Mouse (Mus musculus) kidney, adult 9 months (tissue): ENCODE data around the gene Brd1.
"Not testable (repeated sequence)": the region's sequence is repeated elsewhere in the genome, so short reads cannot be mapped to it uniquely, and the experiment has no call there.

Experiments used
- DNase-seq: peaks from one replicate; pipeline ENCODE4 v3.0.0; 2022

The Brd1 gene

GRCm38 (mm10) chr15:88733834-88734571 is at the start of gene Brd1:
TSS of gene Brd1 (minus strand) at chr15:88734233.
- DNase-seq: peak; percentile 74

GRCm38 (mm10) chr15:88774630-88775029 is 40.6 kb upstream of the Brd1 start:
- not testable (repeated sequence) for DNase-seq

GRCm38 (mm10) chr15:88768537-88768936 is 34.5 kb upstream of the Brd1 start:
- no peak for DNase-seq

GRCm38 (mm10) chr15:88766139-88766538 is 32.1 kb upstream of the Brd1 start:
- not testable (repeated sequence) for DNase-seq

GRCm38 (mm10) chr15:88761551-88761950 is 27.5 kb upstream of the Brd1 start:
- no peak for DNase-seq

- DNase-seq: peak; percentile 59
Observed at GRCm38 (mm10) chr15:88758061-88758460, 24.0 kb upstream of the Brd1 start.

- no peak for DNase-seq
Observed at GRCm38 (mm10) chr15:88755761-88756160, 21.7 kb upstream of the Brd1 start.

GRCm38 (mm10) chr15:88754896-88755295 is 20.9 kb upstream of the Brd1 start:
- DNase-seq: no peak

- no peak for DNase-seq
Observed at GRCm38 (mm10) chr15:88752403-88752733, 18.3 kb upstream of the Brd1 start.

- DNase-seq: no peak
Observed at GRCm38 (mm10) chr15:88751564-88752402, 17.8 kb upstream of the Brd1 start, which contains the start of gene Zbed4. TSS of gene Zbed4 (plus strand) at chr15:88751660.

GRCm38 (mm10) chr15:88750677-88751563 is 16.9 kb upstream of the Brd1 start:
- DNase-seq: peak; percentile 100

- no peak for DNase-seq
Observed at GRCm38 (mm10) chr15:88750032-88750431, 16.0 kb upstream of the Brd1 start.

GRCm38 (mm10) chr15:88749617-88750016 is 15.6 kb upstream of the Brd1 start:
- not testable (repeated sequence) for DNase-seq

- no peak for DNase-seq
Observed at GRCm38 (mm10) chr15:88745926-88746325, 11.9 kb upstream of the Brd1 start.

GRCm38 (mm10) chr15:88745347-88745746 is 11.3 kb upstream of the Brd1 start:
- peak; percentile 84 for DNase-seq

- DNase-seq: not testable (repeated sequence)
Observed at GRCm38 (mm10) chr15:88743371-88743770, 9.3 kb upstream of the Brd1 start.

GRCm38 (mm10) chr15:88741366-88741765 is 7.3 kb upstream of the Brd1 start:
- no peak for DNase-seq

- DNase-seq: no peak
Observed at GRCm38 (mm10) chr15:88738466-88738865, 4.4 kb upstream of the Brd1 start.

- DNase-seq: no peak
Observed at GRCm38 (mm10) chr15:88736166-88736565, 2.1 kb upstream of the Brd1 start.

- DNase-seq: peak; percentile 69
Observed at GRCm38 (mm10) chr15:88733041-88733751, 837 bp downstream of the Brd1 start.

GRCm38 (mm10) chr15:88732405-88733020 is 1.5 kb downstream of the Brd1 start:
- DNase-seq: peak; percentile 37

- DNase-seq: no peak
Observed at GRCm38 (mm10) chr15:88730717-88731116, 3.3 kb downstream of the Brd1 start.
